Mouse (Mus musculus): ENCODE results near the gene Triap1. TPM values are rescaled to one million over a fixed set of nuclear protein-coding genes. Genes with fewer than 3 reads are reported as not detected.

The Triap1 gene
- polyA plus RNA-seq, 1 experiment from 2014 or later: 57.3 TPM

- H3K27me3 ChIP-seq: no peaks in the 10 kb centered on the region
- WGBS: 8% methylated on average over 14 of the region's 14 CpGs
- peak overlapping the region; percentile 9 for H3K4me2 ChIP-seq (replicated peaks)
- no peak for ATAC-seq (ENCODE audit: low FRiP score, low read depth)
- no peaks in the 10 kb centered on the region for H3K9me3 ChIP-seq
- no peaks in the 10 kb centered on the region for H3K36me3 ChIP-seq
- peak overlapping the region; percentile 28; the same call in 1 of the 2 replicates for H3K9ac ChIP-seq (replicated peaks)
- no peak overlapping the region for H3K4me3 ChIP-seq
- peak overlapping the region; percentile 80 for H3K27ac ChIP-seq (replicated peaks)
- H3K4me1 ChIP-seq: peaks cover 35% of the 10 kb centered on the region
Observed at GRCm38 (mm10) chr5:115316968-115317644, 23.9 kb upstream of the Triap1 start.

GRCm38 (mm10) chr5:115317645-115318328 lies 23.2 kb upstream of the Triap1 start:
- peak overlapping the region; percentile 9 for H3K4me2 ChIP-seq (replicated peaks)
- H3K9me3 ChIP-seq: no peaks in the 10 kb centered on the region
- peak; percentile 49 for ATAC-seq (ENCODE audit: low FRiP score, low read depth)
- H3K9ac ChIP-seq (replicated peaks): 0 out of 2 replicates have a peak overlapping the region, but pooled peaks have one; percentile 28
- 5% methylated on average over 10 of the region's 10 CpGs for WGBS
- peak overlapping the region; percentile 80 for H3K27ac ChIP-seq (replicated peaks)
- H3K36me3 ChIP-seq: no peaks in the 10 kb centered on the region
- no peak overlapping the region for H3K4me3 ChIP-seq
- H3K4me1 ChIP-seq: peaks cover 35% of the 10 kb centered on the region
- no peaks in the 10 kb centered on the region for H3K27me3 ChIP-seq

- Histone ChIP-seq H3K36me3 (no peaks in the 10 kb centered on the region), H3K9me3 (no peaks in the 10 kb centered on the region), H3K9ac (replicated peaks) (peak overlapping the region; percentile 46), H3K27me3 (no peaks in the 10 kb centered on the region), H3K4me1 (peaks cover 35% of the 10 kb centered on the region), H3K27ac (replicated peaks) (peak overlapping the region; percentile 61; the same call in 1 of the 2 replicates), H3K4me3 (peak overlapping the region; percentile 37), H3K4me2 (replicated peaks) (peak overlapping the region; percentile 71)
- WGBS: 2% methylated on average over 22 of the region's 22 CpGs
- peak; percentile 63; the same call in 1 of the 2 replicates for ATAC-seq (ENCODE audit: low FRiP score, low read depth)
Observed at GRCm38 (mm10) chr5:115319004-115319940, 21.8 kb upstream of the Triap1 start.

GRCm38 (mm10) chr5:115326256-115326831 lies 14.7 kb upstream of the Triap1 start:
- H3K36me3 ChIP-seq: peaks cover 17% of the 10 kb centered on the region
- H3K4me2 ChIP-seq (replicated peaks): peak overlapping the region; percentile 81
- no peaks in the 10 kb centered on the region for H3K9me3 ChIP-seq
- H3K4me3 ChIP-seq: peak overlapping the region; percentile 95
- peak overlapping the region; percentile 95 for H3K9ac ChIP-seq (replicated peaks)
- 30% methylated on average over 11 of the region's 11 CpGs for WGBS
- peak; percentile 57; the same call in 1 of the 2 replicates for ATAC-seq (ENCODE audit: low FRiP score, low read depth)
- H3K4me1 ChIP-seq: peaks cover 30% of the 10 kb centered on the region
- H3K27me3 ChIP-seq: no peaks in the 10 kb centered on the region
- H3K27ac ChIP-seq (replicated peaks): peak overlapping the region; percentile 91

GRCm38 (mm10) chr5:115326875-115327609 lies 14.0 kb upstream of the Triap1 start, which contains the start of gene Srsf9:
Srsf9 (plus strand) TSS chr5:115327177.
- under 1% methylated on average over 87 of the region's 97 CpGs for WGBS
- no peaks in the 10 kb centered on the region for H3K27me3 ChIP-seq
- peaks cover 30% of the 10 kb centered on the region for H3K4me1 ChIP-seq
- H3K4me2 ChIP-seq (replicated peaks): peak within 1 kb of the TSS; percentile 81
- peak within 1 kb of the TSS; percentile 95 for H3K9ac ChIP-seq (replicated peaks)
- peak within 1 kb of the TSS; percentile 91 for H3K27ac ChIP-seq (replicated peaks)
- peak within 1 kb of the TSS; percentile 95 for H3K4me3 ChIP-seq
- H3K36me3 ChIP-seq: peaks cover 24% of the 10 kb centered on the region
- no peaks in the 10 kb centered on the region for H3K9me3 ChIP-seq
- peak; percentile 90 for ATAC-seq (ENCODE audit: low FRiP score, low read depth)

GRCm38 (mm10) chr5:115327610-115328548 lies 13.1 kb upstream of the Triap1 start:
- no peaks in the 10 kb centered on the region for H3K9me3 ChIP-seq
- H3K27ac ChIP-seq (replicated peaks): peak overlapping the region; percentile 91
- peak overlapping the region; percentile 95 for H3K9ac ChIP-seq (replicated peaks)
- ATAC-seq (ENCODE audit: low FRiP score, low read depth): peak; percentile 52
- no peaks in the 10 kb centered on the region for H3K27me3 ChIP-seq
- peak overlapping the region; percentile 95 for H3K4me3 ChIP-seq
- peaks cover 30% of the 10 kb centered on the region for H3K4me1 ChIP-seq
- WGBS: under 1% methylated on average over 55 of the region's 55 CpGs
- H3K36me3 ChIP-seq: peaks cover 32% of the 10 kb centered on the region
- peak overlapping the region; percentile 81 for H3K4me2 ChIP-seq (replicated peaks)

GRCm38 (mm10) chr5:115330955-115331354 lies 10.1 kb upstream of the Triap1 start:
- no peak for ATAC-seq (ENCODE audit: low FRiP score, low read depth)
- H3K4me1 ChIP-seq: peaks cover 26% of the 10 kb centered on the region
- no peak overlapping the region for H3K4me3 ChIP-seq
- WGBS: 90% methylated on average over 9 of the region's 9 CpGs
- H3K4me2 ChIP-seq (replicated peaks): no peak overlapping the region
- H3K36me3 ChIP-seq: peaks cover 63% of the 10 kb centered on the region
- no peak overlapping the region for H3K9ac ChIP-seq (replicated peaks)
- no peak overlapping the region for H3K27ac ChIP-seq (replicated peaks)
- H3K9me3 ChIP-seq: no peaks in the 10 kb centered on the region
- no peaks in the 10 kb centered on the region for H3K27me3 ChIP-seq

GRCm38 (mm10) chr5:115333626-115334025 lies 7.4 kb upstream of the Triap1 start:
- H3K36me3 ChIP-seq: peaks cover 73% of the 10 kb centered on the region
- no peak overlapping the region for H3K4me2 ChIP-seq (replicated peaks)
- no peak overlapping the region for H3K9ac ChIP-seq (replicated peaks)
- no peaks in the 10 kb centered on the region for H3K9me3 ChIP-seq
- H3K4me3 ChIP-seq: no peak overlapping the region
- H3K27ac ChIP-seq (replicated peaks): no peak overlapping the region
- H3K4me1 ChIP-seq: peaks cover 17% of the 10 kb centered on the region
- no peaks in the 10 kb centered on the region for H3K27me3 ChIP-seq
- 84% methylated on average over 3 of the region's 3 CpGs for WGBS
- ATAC-seq (ENCODE audit: low FRiP score, low read depth): no peak

- 40% methylated on average over 7 of the region's 7 CpGs for WGBS
- Histone ChIP-seq H3K4me3 (peak overlapping the region; percentile 80), H3K9me3 (no peaks in the 10 kb centered on the region), H3K27me3 (no peaks in the 10 kb centered on the region), H3K4me2 (replicated peaks) (peak overlapping the region; percentile 75), H3K27ac (replicated peaks) (no peak overlapping the region), H3K36me3 (peaks cover 49% of the 10 kb centered on the region), H3K9ac (replicated peaks) (0 out of 2 replicates have a peak overlapping the region, but pooled peaks have one; percentile 7), H3K4me1 (peaks cover 17% of the 10 kb centered on the region)
- ATAC-seq (ENCODE audit: low FRiP score, low read depth): no peak
Observed at GRCm38 (mm10) chr5:115340007-115340406, 1.0 kb upstream of the Triap1 start.

Measured in midbrain, embryonic 12.5 days (tissue).